Mouse (Mus musculus) heart, embryonic 11.5 days (tissue): ENCODE data around the gene Psrc1. TPM values are rescaled to one million over a fixed set of nuclear protein-coding genes. Genes with fewer than 3 reads are reported as not detected.
A peak's percentile ranks its signal among the peaks of the same experiment; 100 is the strongest.

Source experiments
- ATAC-seq: fragments of 200-750 bp; cut with Nextera tagmentation; replicated peaks from 2 replicates; pipeline ENCODE4 v1.8.0; 2017; ENCODE audit warnings: moderate library complexity; ENCODE audit not compliant: insufficient number of reproducible peaks, low FRiP score, low TSS enrichment
- H3K27ac ChIP-seq: fragments of 300-500 bp; sonication (generic); 2 replicates; pipeline ENCODE4 v1.5.1; 2014; ENCODE audit warnings: mild to moderate bottlenecking, low read depth, low read length
- H3K27me3 ChIP-seq: fragments of 300-500 bp; sonication (generic); 2 replicates; pipeline ENCODE4 v1.6.1; 2014; ENCODE audit warnings: mild to moderate bottlenecking, low read length, mixed read lengths; ENCODE audit not compliant: control insufficient read depth, insufficient read depth
- H3K36me3 ChIP-seq: fragments of 300-500 bp; sonication (generic); 2 replicates; pipeline ENCODE4 v1.6.1; 2014; ENCODE audit warnings: mild to moderate bottlenecking, low read length, moderate library complexity, mixed read lengths; ENCODE audit not compliant: control insufficient read depth, insufficient read depth
- H3K4me1 ChIP-seq: fragments of 300-500 bp; sonication (generic); 2 replicates; pipeline ENCODE4 v1.6.1; 2014; ENCODE audit warnings: low read length; ENCODE audit not compliant: control insufficient read depth, insufficient read depth
- H3K4me2 ChIP-seq: fragments of 300-500 bp; sonication (generic); 2 replicates; pipeline ENCODE4 v1.6.1; 2014; ENCODE audit warnings: mild to moderate bottlenecking, moderate library complexity
- H3K4me3 ChIP-seq: fragments of 300-500 bp; sonication (generic); 2 replicates; pipeline ENCODE4 v1.5.1; 2014; ENCODE audit warnings: low read depth, low read length
- H3K9ac ChIP-seq: fragments of 300-500 bp; sonication (generic); 2 replicates; pipeline ENCODE4 v1.6.1; 2014; ENCODE audit warnings: mild to moderate bottlenecking, low read depth, low read length, moderate library complexity
- H3K9me3 ChIP-seq: fragments of 300-500 bp; sonication (generic); replicated peaks from 2 replicates; pipeline ENCODE4 v1.6.1; 2016; ENCODE audit warnings: low read length; ENCODE audit not compliant: control insufficient read depth
- WGBS: fragments of 180-500 bp; shearing (Covaris S2); extraction: QIAGEN DNeasy Blood & Tissue Kit; methylation state at CpG from one replicate; pipeline ENCODE4 v1.1.7; 2014; ENCODE audit not compliant: insufficient replicate concordance; 5-methylcytosine and 5-hydroxymethylcytosine counted together
- polyA plus RNA-seq: library from polyadenylated mRNA; unstranded; fragments of >200 nt; fragmentation: Nextera tagmentation; extraction: Ambion mirVana; gene quantifications from 2 replicates; pipeline ENCODE4 v1.2.1, GENCODE M21; 2014

Psrc1 gene
- polyA plus RNA-seq, 1 experiment from 2014 or later: 28.9 TPM

GRCm38 (mm10) chr3:108409656-108410358 lies 26.2 kb downstream of the Psrc1 start:
- no peak for ATAC-seq
- 50% methylated on average over 8 of the region's 8 CpGs for WGBS
- peaks cover 5% of the 10 kb centered on the region; the same call in 1 of the 2 replicates for H3K36me3 ChIP-seq
- H3K9me3 ChIP-seq: peaks cover 4% of the 10 kb centered on the region; the same call in 1 of the 2 replicates
- peaks cover 7% of the 10 kb centered on the region for H3K27me3 ChIP-seq
- no peak overlapping the region for H3K4me2 ChIP-seq
- no peak overlapping the region for H3K4me3 ChIP-seq
- H3K27ac ChIP-seq: no peak overlapping the region
- peaks cover under 1% of the 10 kb centered on the region for H3K4me1 ChIP-seq
- no peak overlapping the region for H3K9ac ChIP-seq

DNA sequence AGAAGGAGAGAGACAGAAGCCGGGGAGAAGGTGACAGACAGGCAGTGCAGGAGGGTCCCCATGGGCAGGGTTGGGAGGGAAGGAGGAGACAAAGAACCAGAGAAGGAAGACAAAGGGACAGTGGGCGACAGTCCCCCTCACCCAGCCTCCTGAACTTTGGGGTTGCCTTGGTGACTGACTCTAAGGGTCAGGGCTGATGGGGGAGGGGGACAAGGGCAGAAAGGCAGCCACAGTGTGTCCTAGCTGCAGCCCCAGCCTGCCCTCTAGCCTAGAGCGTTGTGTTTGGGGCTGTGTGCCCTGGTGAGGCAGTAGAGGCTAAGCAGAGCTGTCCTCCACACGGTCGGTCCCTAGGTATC lies 26.7 kb downstream of the Psrc1 start:
- no peak overlapping the region for H3K9ac ChIP-seq
- peaks cover 5% of the 10 kb centered on the region for H3K4me1 ChIP-seq
- H3K36me3 ChIP-seq: peaks cover 5% of the 10 kb centered on the region; the same call in 1 of the 2 replicates
- 37% methylated on average over 5 of the region's 5 CpGs for WGBS
- H3K27ac ChIP-seq: no peak overlapping the region
- H3K9me3 ChIP-seq: peaks cover 4% of the 10 kb centered on the region; the same call in 1 of the 2 replicates
- no peak for ATAC-seq
- peaks cover 12% of the 10 kb centered on the region for H3K27me3 ChIP-seq
- no peak overlapping the region for H3K4me2 ChIP-seq
- no peak overlapping the region for H3K4me3 ChIP-seq

DNA sequence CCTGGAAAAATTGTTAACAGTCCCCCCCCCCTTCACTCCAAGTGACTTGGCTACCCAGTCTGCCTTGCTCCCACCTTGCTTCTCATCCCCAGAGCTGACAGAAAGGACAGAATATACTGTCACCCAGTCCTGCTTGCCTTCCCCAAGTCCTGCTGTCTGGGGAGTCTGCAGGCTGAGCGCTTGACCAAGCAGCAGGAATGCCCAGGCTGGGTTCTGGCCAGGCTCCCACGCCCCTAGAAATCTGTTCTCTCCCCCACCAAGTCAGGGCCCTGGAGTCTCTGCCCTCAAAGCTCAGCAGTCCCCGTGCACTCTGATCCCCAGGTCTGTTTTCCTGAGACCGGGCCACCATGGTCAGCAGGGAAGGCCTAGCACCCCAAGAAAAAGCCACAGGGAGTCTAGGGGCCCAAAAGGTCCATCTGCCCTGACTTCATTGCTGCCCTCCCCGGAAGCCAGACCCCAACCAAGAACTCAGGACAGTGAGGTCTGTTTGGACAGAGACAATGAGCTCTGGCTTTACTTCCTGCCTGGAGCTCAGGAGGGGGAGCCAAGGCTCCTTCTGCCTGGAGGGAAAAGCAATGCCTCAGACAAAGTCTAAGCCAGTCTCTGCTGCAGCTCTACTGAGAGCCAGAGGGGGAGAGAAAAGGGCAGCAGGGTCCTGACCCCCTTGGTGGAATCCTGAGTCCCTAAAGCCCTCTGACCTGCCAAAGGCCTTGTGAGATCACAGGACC lies 27.6 kb downstream of the Psrc1 start:
- WGBS: 60% methylated on average over 5 of the region's 5 CpGs
- Histone ChIP-seq H3K27ac (no peak overlapping the region), H3K4me2 (no peak overlapping the region), H3K9me3 (peaks cover 4% of the 10 kb centered on the region; the same call in 1 of the 2 replicates), H3K36me3 (peaks cover 5% of the 10 kb centered on the region; the same call in 1 of the 2 replicates), H3K27me3 (peaks cover 13% of the 10 kb centered on the region), H3K9ac (no peak overlapping the region), H3K4me1 (peaks cover 5% of the 10 kb centered on the region), H3K4me3 (no peak overlapping the region)
- ATAC-seq: no peak

DNA sequence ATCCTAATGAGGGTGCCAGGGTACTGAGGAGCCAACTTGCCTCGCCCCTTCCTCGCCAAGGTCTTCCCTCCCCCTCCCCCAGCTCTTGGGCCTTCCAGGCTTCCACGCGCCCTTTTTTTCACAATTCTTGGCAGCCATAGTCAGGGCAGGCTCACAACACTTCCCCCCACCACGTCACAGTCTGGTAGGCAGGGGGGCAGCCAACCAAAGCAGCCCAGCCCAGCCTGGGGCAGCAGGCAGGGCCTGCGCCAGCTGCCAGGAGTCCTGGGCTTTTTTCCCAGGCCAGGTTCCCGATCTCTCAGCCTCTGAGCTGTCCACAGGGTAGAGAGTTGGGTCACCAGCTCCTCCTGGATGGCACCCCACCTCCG lies 28.1 kb downstream of the Psrc1 start:
- Histone ChIP-seq H3K4me2 (no peak overlapping the region), H3K9me3 (peaks cover 4% of the 10 kb centered on the region; the same call in 1 of the 2 replicates), H3K27me3 (peaks cover 14% of the 10 kb centered on the region), H3K9ac (no peak overlapping the region), H3K27ac (no peak overlapping the region), H3K4me1 (peaks cover 5% of the 10 kb centered on the region), H3K36me3 (peaks cover 3% of the 10 kb centered on the region; the same call in 1 of the 2 replicates), H3K4me3 (no peak overlapping the region)
- 68% methylated on average over 8 of the region's 8 CpGs for WGBS
- ATAC-seq: no peak

GRCm38 (mm10) chr3:108413634-108414360 lies 30.2 kb downstream of the Psrc1 start:
- Histone ChIP-seq H3K4me2 (no peak overlapping the region), H3K27ac (no peak overlapping the region), H3K9me3 (peaks cover 4% of the 10 kb centered on the region; the same call in 1 of the 2 replicates), H3K4me1 (peaks cover 5% of the 10 kb centered on the region), H3K36me3 (peaks cover 3% of the 10 kb centered on the region; the same call in 1 of the 2 replicates), H3K9ac (no peak overlapping the region), H3K4me3 (no peak overlapping the region), H3K27me3 (peaks cover 18% of the 10 kb centered on the region)
- WGBS: 93% methylated on average over 35 of the region's 35 CpGs
- ATAC-seq: no peak

DNA sequence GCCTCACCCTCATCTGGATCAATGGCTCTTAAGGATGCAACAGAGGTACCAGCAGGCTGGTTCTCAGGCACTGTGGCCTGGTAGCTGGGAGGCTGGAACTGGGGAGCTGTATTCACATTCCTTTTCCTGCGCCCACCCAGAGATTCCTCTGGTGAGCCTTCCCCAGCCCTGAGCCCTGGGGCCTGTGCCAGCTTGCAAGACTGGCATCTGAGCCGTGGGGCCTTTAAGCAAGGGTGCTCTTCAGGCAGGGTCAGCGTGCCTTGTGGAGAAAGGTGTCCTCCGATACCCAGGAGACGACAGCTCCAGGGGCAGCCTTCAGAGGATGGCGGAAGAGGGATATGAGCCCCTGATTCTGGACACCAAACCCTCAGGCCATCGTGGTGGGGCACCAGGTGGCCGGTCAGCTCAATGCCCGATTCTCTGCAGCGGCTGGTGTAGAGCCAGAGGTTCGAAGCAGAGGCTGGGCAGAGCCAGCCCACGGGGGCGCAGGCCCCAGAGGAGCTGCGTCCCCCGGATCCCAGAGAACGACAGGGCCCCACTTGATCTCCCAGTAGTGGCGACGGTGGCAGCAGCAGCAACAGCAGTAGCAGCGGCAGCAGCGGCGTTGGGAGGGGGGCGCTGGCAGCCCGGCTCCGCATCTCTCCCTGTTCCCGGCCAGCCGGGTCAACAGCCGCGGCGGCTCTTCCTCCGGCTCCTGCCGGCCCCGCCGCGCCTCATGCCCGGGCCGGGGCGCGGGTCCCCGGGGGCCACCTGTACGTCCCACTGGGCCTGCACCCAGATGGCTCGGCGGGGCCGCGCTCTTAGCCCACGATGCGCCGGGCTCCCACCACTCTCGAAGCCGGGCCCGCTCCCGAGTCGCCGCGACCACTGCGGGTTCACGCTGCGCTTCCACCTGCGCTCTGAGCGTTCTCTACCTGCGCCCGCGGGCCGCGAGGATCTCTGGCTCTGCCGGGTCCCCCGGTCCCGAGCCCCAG lies 31.5 kb downstream of the Psrc1 start, which contains the start of gene Celsr2:
TSS of gene Celsr2 (minus strand) at position 696 of the 974 bp plus-strand sequence.
- WGBS: 7% methylated on average over 65 of the region's 67 CpGs
- Histone ChIP-seq H3K9me3 (peaks cover 4% of the 10 kb centered on the region; the same call in 1 of the 2 replicates), H3K4me3 (peak within 1 kb of the TSS; percentile 72), H3K9ac (peak within 1 kb of the TSS; percentile 72), H3K4me1 (peaks cover 5% of the 10 kb centered on the region), H3K36me3 (peaks cover 3% of the 10 kb centered on the region; the same call in 1 of the 2 replicates), H3K27ac (no peak within 1 kb of the TSS), H3K4me2 (peak within 1 kb of the TSS; percentile 100), H3K27me3 (peaks cover 21% of the 10 kb centered on the region)
- peak; percentile 12; the same call in 1 of the 2 replicates for ATAC-seq

- H3K36me3 ChIP-seq: peaks cover 3% of the 10 kb centered on the region; the same call in 1 of the 2 replicates
- peak overlapping the region; percentile 72 for H3K4me3 ChIP-seq
- WGBS: under 1% methylated on average over 46 of the region's 48 CpGs
- no peak overlapping the region for H3K27ac ChIP-seq
- ATAC-seq: peak; percentile 62; the same call in 1 of the 2 replicates
- H3K4me1 ChIP-seq: peaks cover 5% of the 10 kb centered on the region
- peaks cover 4% of the 10 kb centered on the region; the same call in 1 of the 2 replicates for H3K9me3 ChIP-seq
- H3K9ac ChIP-seq: peak overlapping the region; percentile 72
- H3K27me3 ChIP-seq: peaks cover 21% of the 10 kb centered on the region
- peak overlapping the region; percentile 100 for H3K4me2 ChIP-seq
These were observed 32.2 kb downstream of the Psrc1 start for GRCm38 (mm10) chr3:108415831-108416223.
